In genomic region chr7:118592146-118592545, GRCm38 (mm10) we compare ENCODE assay signal across 9 mouse cellular contexts. TPM values are rescaled to one million over a fixed set of nuclear protein-coding genes. Genes with fewer than 3 reads are reported as not detected.
A peak's percentile ranks its signal among the peaks of the same experiment; 100 is the strongest.
DNase-seq lines count a peak whose midpoint lies in the region; ATAC-seq lines count a peak whose summit lies in the region.
"Had no signal": no experiment of that assay in that cellular context is flagged by ENCODE, and none has a peak within 500 bp of the region (broad histone marks: within the 10 kb centered on the region; RNA-seq: fewer than 3 reads in every experiment).

No protein-coding gene starts in this region.

- H3K4me2 ChIP-seq in hindbrain, embryonic 11.5 days (replicated peaks; ENCODE audit: low read depth, low read length): no peak overlapping the region
- H3K4me2 ChIP-seq in midbrain, embryonic 16.5 days (ENCODE audit: low read length): no peak overlapping the region

- no peak overlapping the region for H3K4me3 ChIP-seq in hindbrain, embryonic 11.5 days (ENCODE audit: low read depth, low read length)
- H3K4me3 ChIP-seq in midbrain, embryonic 16.5 days (ENCODE audit: low read depth, low read length): no peak overlapping the region
- H3K4me3 ChIP-seq in heart, embryonic 10.5 days: no peak overlapping the region

- no peak for ATAC-seq in hindbrain, embryonic 11.5 days (ENCODE audit: low FRiP score)
- no peak for ATAC-seq in midbrain, embryonic 16.5 days
- ATAC-seq: liver, postnatal 0 days had no signal

- peak overlapping the region; percentile 92; the same call in 1 of the 2 replicates for H3K27ac ChIP-seq in hindbrain, embryonic 11.5 days (ENCODE audit: low read depth, low read length)
- peak overlapping the region; percentile 82; the same call in 1 of the 2 replicates for H3K27ac ChIP-seq in midbrain, embryonic 16.5 days (ENCODE audit: low read length)
- H3K27ac ChIP-seq in heart, embryonic 10.5 days: no peak overlapping the region

- 32% methylated on average over 6 of the region's 6 CpGs for WGBS in hindbrain, embryonic 11.5 days
- WGBS in midbrain, embryonic 16.5 days: 37% methylated on average over 6 of the region's 6 CpGs
- WGBS in heart, embryonic 10.5 days: 27% methylated on average over 6 of the region's 6 CpGs

- peaks cover 17% of the 10 kb centered on the region; the same call in 1 of the 2 replicates for H3K4me1 ChIP-seq in hindbrain, embryonic 11.5 days (replicated peaks; ENCODE audit: control insufficient read depth, insufficient read depth, low read length)
- H3K4me1 ChIP-seq in midbrain, embryonic 16.5 days (ENCODE audit: control insufficient read depth, insufficient read depth, low read length): peaks cover 16% of the 10 kb centered on the region
- peaks cover 25% of the 10 kb centered on the region for H3K4me1 ChIP-seq in heart, embryonic 10.5 days

- H3K9ac ChIP-seq in hindbrain, embryonic 11.5 days (ENCODE audit: low read depth, low read length): no peak overlapping the region
- no peak overlapping the region for H3K9ac ChIP-seq in midbrain, embryonic 16.5 days (ENCODE audit: low read depth, low read length)
- H3K9ac ChIP-seq: liver, postnatal 0 days had no signal

- H3K36me3 ChIP-seq in hindbrain, embryonic 11.5 days (ENCODE audit: control insufficient read depth, insufficient read depth, low read length): no peaks in the 10 kb centered on the region
- H3K36me3 ChIP-seq in midbrain, embryonic 16.5 days (ENCODE audit: control insufficient read depth, insufficient read depth, low read length): no peaks in the 10 kb centered on the region
- H3K36me3 ChIP-seq in heart, embryonic 10.5 days: no peaks in the 10 kb centered on the region

- DNase-seq in cerebellum, postnatal 10 days: peak; percentile 53 to 54
- no peak for DNase-seq in cerebellum, postnatal 4 days (ENCODE audit: low spot score in 2 of 2)
- peak; percentile 57 for DNase-seq in embryo, embryonic 10.5 days (ENCODE audit: low spot score)
- peak; percentile 28 for DNase-seq in hindbrain, embryonic 11.5 days (ENCODE audit: low spot score)
- no peak for DNase-seq in spleen, postnatal 36 days (ENCODE audit: low spot score in 2 of 2)
- DNase-seq in lung, adult 18-20 months: no peak
- DNase-seq in heart, embryonic 10.5 days (ENCODE audit: low spot score): no peak
- DNase-seq: liver, postnatal 0 days had no signal

- H3K27me3 ChIP-seq in hindbrain, embryonic 11.5 days (ENCODE audit: control insufficient read depth, insufficient read depth, low read length): peaks cover 7% of the 10 kb centered on the region
- H3K27me3 ChIP-seq in midbrain, embryonic 16.5 days (ENCODE audit: control insufficient read depth, insufficient read depth, low read depth, low read length): 0 out of 2 replicates have a peak, but pooled peaks cover 3% of the 10 kb centered on the region
- H3K27me3 ChIP-seq in heart, embryonic 10.5 days (ENCODE audit: insufficient read depth, poor library complexity, severe bottlenecking): peaks cover 52% of the 10 kb centered on the region

- H3K9me3 ChIP-seq in hindbrain, embryonic 11.5 days (ENCODE audit: control insufficient read depth, low read length): no peaks in the 10 kb centered on the region
- H3K9me3 ChIP-seq in midbrain, embryonic 16.5 days (replicated peaks; ENCODE audit: control insufficient read depth, low read length, poor library complexity, severe bottlenecking): no peaks in the 10 kb centered on the region
- no peaks in the 10 kb centered on the region for H3K9me3 ChIP-seq in heart, embryonic 10.5 days

RNA-seq across cellular contexts. Expression of gene Tmc5, which starts 5.0 kb away (rescaled TPM):
- 0.08 and 0.20 TPM in 2 replicates for polyA plus RNA-seq in hindbrain, embryonic 11.5 days (2014; fragmentation: Nextera tagmentation; extraction: Ambion mirVana)
- polyA plus RNA-seq in midbrain, embryonic 16.5 days (2015; fragmentation: Nextera tagmentation; extraction: Ambion mirVana): 0.18 and 0.24 TPM in 2 replicates
- polyA plus RNA-seq in heart, embryonic 10.5 days (2016; fragmentation: Nextera tagmentation; extraction: Ambion mirVana): 0.05 TPM in 1 of 2 replicates, not detected in the other

RNA-seq across cellular contexts. Expression of gene Tmc7, which starts 7.6 kb away (rescaled TPM):
- polyA plus RNA-seq in hindbrain, embryonic 11.5 days (2014; fragmentation: Nextera tagmentation; extraction: Ambion mirVana): 9.8 and 10.2 TPM in 2 replicates
- polyA plus RNA-seq in midbrain, embryonic 16.5 days (2015; fragmentation: Nextera tagmentation; extraction: Ambion mirVana): 6.3 and 7.3 TPM in 2 replicates
- 2.1 and 2.8 TPM in 2 replicates for polyA plus RNA-seq in heart, embryonic 10.5 days (2016; fragmentation: Nextera tagmentation; extraction: Ambion mirVana)

RNA-seq across cellular contexts. Expression of gene Coq7, which starts 59.0 kb away (rescaled TPM):
- 103 and 115 TPM in 2 replicates for polyA plus RNA-seq in hindbrain, embryonic 11.5 days (2014; fragmentation: Nextera tagmentation; extraction: Ambion mirVana)
- 79.8 and 81.4 TPM in 2 replicates for polyA plus RNA-seq in midbrain, embryonic 16.5 days (2015; fragmentation: Nextera tagmentation; extraction: Ambion mirVana)
- 151 and 174 TPM in 2 replicates for polyA plus RNA-seq in heart, embryonic 10.5 days (2016; fragmentation: Nextera tagmentation; extraction: Ambion mirVana)

Comparison
In these comparisons a context has a peak if more than half of its experiments do, and no peak if none do; other contexts are left out.
1. DNase-seq: peak in cerebellum, postnatal 10 days (2 of 2), embryo, embryonic 10.5 days (single experiment) and hindbrain, embryonic 11.5 days (single experiment); none in cerebellum, postnatal 4 days (0 of 2), spleen, postnatal 36 days (0 of 2), lung, adult 18-20 months (0 of 2) and heart, embryonic 10.5 days (single experiment).